Mouse (Mus musculus): ENCODE results near the gene Muc3a. TPM values are rescaled to one million over a fixed set of nuclear protein-coding genes. Genes with fewer than 3 reads are reported as not detected.

Gene Muc3a
- polyA plus RNA-seq, 2 experiments: 0.73 TPM; not detected in 1

DNA sequence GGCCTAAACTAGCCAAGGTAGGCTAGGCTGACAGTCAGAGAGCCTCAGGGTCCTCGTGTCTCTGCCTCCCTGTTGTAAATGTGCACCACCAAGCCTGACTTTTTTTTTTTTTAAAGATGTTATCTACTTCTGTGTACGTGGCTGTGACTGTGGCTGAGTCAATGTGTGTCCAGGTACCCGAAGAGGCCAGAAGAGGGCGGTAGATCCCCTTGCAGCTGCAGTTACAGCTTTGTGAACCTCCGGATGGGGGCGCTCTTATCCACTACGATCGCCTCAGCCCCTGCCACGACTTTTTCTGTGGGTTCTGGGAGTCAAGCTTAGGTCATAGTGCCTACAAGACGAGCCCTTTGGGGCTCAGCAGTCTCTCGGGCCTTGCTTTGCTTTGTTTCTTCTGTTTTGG lies 52.7 kb downstream of the Muc3a start:
- Histone ChIP-seq H3K4me3 (replicated peaks; ENCODE audit: low read length) (no peak overlapping the region), H3K4me2 (replicated peaks; ENCODE audit: low read depth, low read length, severe bottlenecking) (no peak overlapping the region), H3K4me1 (ENCODE audit: control insufficient read depth, insufficient read depth, low read length) (no peaks in the 10 kb centered on the region), H3K36me3 (ENCODE audit: control insufficient read depth, insufficient read depth, low read length) (no peaks in the 10 kb centered on the region), H3K9me3 (ENCODE audit: control insufficient read depth, low read length) (no peaks in the 10 kb centered on the region; the same call in 1 of the 2 replicates), H3K9ac (ENCODE audit: low read depth, low read length, severe bottlenecking) (no peak overlapping the region), H3K27ac (replicated peaks; ENCODE audit: low read depth, low read length) (no peak overlapping the region), H3K27me3 (ENCODE audit: control insufficient read depth, insufficient read depth, low read length) (no peaks in the 10 kb centered on the region)
- 22% methylated on average over 11 of the region's 11 CpGs for WGBS
- no peak for ATAC-seq (ENCODE audit: low FRiP score, low read depth)
- DNase-seq (ENCODE audit: low spot score): no peak
- TF ChIP-seq POLR2A (IDR thresholded peaks at IDR 0.05; ENCODE audit: borderline replicate concordance, extremely low read depth, insufficient read depth, insufficient read length): no peak

Other genes starting within 250 kb of the Muc3a start
- gene Cldn15, start 245.8 kb downstream of the Muc3a start, polyA plus RNA-seq (2012; rRNA removed): 0.60 and 0.74 TPM in 2 replicates
- 0.28 TPM in 1 of 2 replicates, not detected in the other for gene Cldn15, start 245.8 kb downstream of the Muc3a start, polyA plus RNA-seq (2014; fragmentation: Nextera tagmentation; extraction: Ambion mirVana)
- gene Plod3, start 225.4 kb downstream of the Muc3a start, polyA plus RNA-seq (2012; rRNA removed): 114 and 126 TPM in 2 replicates
- 54.0 and 55.1 TPM in 2 replicates for gene Plod3, start 225.4 kb downstream of the Muc3a start, polyA plus RNA-seq (2014; fragmentation: Nextera tagmentation; extraction: Ambion mirVana)
- gene Znhit1, start 224.4 kb downstream of the Muc3a start, polyA plus RNA-seq (2012; rRNA removed): 82.4 and 82.7 TPM in 2 replicates
- 105 and 112 TPM in 2 replicates for gene Znhit1, start 224.4 kb downstream of the Muc3a start, polyA plus RNA-seq (2014; fragmentation: Nextera tagmentation; extraction: Ambion mirVana)
- 0.08 and 0.21 TPM in 2 replicates for gene Vgf, start 186.0 kb downstream of the Muc3a start, polyA plus RNA-seq (2012; rRNA removed)
- 0.11 TPM in 1 of 2 replicates, not detected in the other for gene Vgf, start 186.0 kb downstream of the Muc3a start, polyA plus RNA-seq (2014; fragmentation: Nextera tagmentation; extraction: Ambion mirVana)
- gene Ap1s1, start 166.3 kb downstream of the Muc3a start, polyA plus RNA-seq (2012; rRNA removed): 98.3 and 112 TPM in 2 replicates
- 144 and 146 TPM in 2 replicates for gene Ap1s1, start 166.3 kb downstream of the Muc3a start, polyA plus RNA-seq (2014; fragmentation: Nextera tagmentation; extraction: Ambion mirVana)
- gene Serpine1, start 140.1 kb downstream of the Muc3a start, polyA plus RNA-seq (2012; rRNA removed): 3.9 and 4.5 TPM in 2 replicates
- 0.40 and 0.48 TPM in 2 replicates for gene Serpine1, start 140.1 kb downstream of the Muc3a start, polyA plus RNA-seq (2014; fragmentation: Nextera tagmentation; extraction: Ambion mirVana)
- gene Trim56, start 96.2 kb downstream of the Muc3a start, polyA plus RNA-seq (2012; rRNA removed): 3.1 and 4.0 TPM in 2 replicates
- gene Trim56, start 96.2 kb downstream of the Muc3a start, polyA plus RNA-seq (2014; fragmentation: Nextera tagmentation; extraction: Ambion mirVana): 9.1 and 9.5 TPM in 2 replicates
- not detected in 2 replicates for gene Muc3, start 63.1 kb downstream of the Muc3a start, polyA plus RNA-seq (2012; rRNA removed)
- gene Muc3, start 63.1 kb downstream of the Muc3a start, polyA plus RNA-seq (2014; fragmentation: Nextera tagmentation; extraction: Ambion mirVana): not detected in 2 replicates
- gene Ache, start 75.1 kb upstream of the Muc3a start, polyA plus RNA-seq (2012; rRNA removed): 21.8 and 28.7 TPM in 2 replicates
- 18.0 and 21.8 TPM in 2 replicates for gene Ache, start 75.1 kb upstream of the Muc3a start, polyA plus RNA-seq (2014; fragmentation: Nextera tagmentation; extraction: Ambion mirVana)
- gene Ufsp1, start 82.2 kb upstream of the Muc3a start, polyA plus RNA-seq (2012; rRNA removed): 10.4 and 10.5 TPM in 2 replicates
- 9.8 and 10.2 TPM in 2 replicates for gene Ufsp1, start 82.2 kb upstream of the Muc3a start, polyA plus RNA-seq (2014; fragmentation: Nextera tagmentation; extraction: Ambion mirVana)
- 263 and 300 TPM in 2 replicates for gene Srrt, start 95.3 kb upstream of the Muc3a start, polyA plus RNA-seq (2012; rRNA removed)
- gene Srrt, start 95.3 kb upstream of the Muc3a start, polyA plus RNA-seq (2014; fragmentation: Nextera tagmentation; extraction: Ambion mirVana): 104 and 109 TPM in 2 replicates
- gene Trip6, start 102.0 kb upstream of the Muc3a start, polyA plus RNA-seq (2012; rRNA removed): 131 and 155 TPM in 2 replicates
- gene Trip6, start 102.0 kb upstream of the Muc3a start, polyA plus RNA-seq (2014; fragmentation: Nextera tagmentation; extraction: Ambion mirVana): 91.0 and 105 TPM in 2 replicates
- gene Slc12a9, start 121.2 kb upstream of the Muc3a start, polyA plus RNA-seq (2012; rRNA removed): 20.2 and 26.1 TPM in 2 replicates
- gene Slc12a9, start 121.2 kb upstream of the Muc3a start, polyA plus RNA-seq (2014; fragmentation: Nextera tagmentation; extraction: Ambion mirVana): 8.0 and 11.9 TPM in 2 replicates
- gene Ephb4, start 137.7 kb upstream of the Muc3a start, polyA plus RNA-seq (2012; rRNA removed): 102 and 125 TPM in 2 replicates
- 78.1 and 92.1 TPM in 2 replicates for gene Ephb4, start 137.7 kb upstream of the Muc3a start, polyA plus RNA-seq (2014; fragmentation: Nextera tagmentation; extraction: Ambion mirVana)